ENCODE assay signal across 16 mouse cellular contexts in the genomic region with DNA sequence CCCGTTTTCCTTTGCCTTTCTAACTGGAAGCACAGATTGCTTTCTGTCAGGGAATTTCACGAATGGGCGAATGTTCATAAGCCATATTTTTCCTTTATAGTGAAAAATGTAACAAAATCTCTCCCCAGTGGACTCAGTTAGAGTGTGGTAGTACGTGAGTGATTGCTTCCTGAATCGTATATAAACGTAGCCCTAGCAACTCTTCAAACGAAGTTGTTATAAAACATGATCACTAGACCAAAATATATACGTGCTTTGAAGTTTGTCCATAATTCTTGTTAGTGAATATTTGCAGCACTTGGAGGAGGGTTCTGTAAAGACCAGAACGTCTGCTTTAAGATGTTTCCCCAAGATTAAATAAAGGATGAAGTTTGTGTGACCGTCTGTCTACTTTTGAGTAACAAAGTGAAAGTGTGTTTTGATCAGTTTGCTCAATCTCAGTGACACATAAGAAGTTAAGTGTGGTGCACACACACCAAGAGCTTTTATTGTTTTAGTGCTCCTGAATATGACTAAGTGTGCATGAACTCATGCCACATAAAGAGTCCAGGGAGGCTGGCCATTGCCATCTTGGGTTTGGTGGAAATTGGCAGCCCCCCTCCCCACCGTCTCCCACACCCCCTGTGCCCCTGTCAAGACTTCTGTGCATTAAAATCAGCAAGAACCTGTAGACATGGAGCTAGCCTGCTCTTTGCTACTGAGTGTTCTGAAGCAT. TPM values are rescaled to one million over a fixed set of nuclear protein-coding genes. Genes with fewer than 3 reads are reported as not detected.
DNase-seq lines count a peak whose midpoint lies in the region; ATAC-seq and TF ChIP-seq lines count a peak whose summit lies in the region.
"Had no signal": no experiment of that assay in that cellular context is flagged by ENCODE, and none has a peak within 500 bp of the region (broad histone marks: within the 10 kb centered on the region; RNA-seq: fewer than 3 reads in every experiment).

No protein-coding gene starts in this region.

- no peak overlapping the region for H3K4me3 ChIP-seq in kidney, embryonic 15.5 days (replicated peaks)
- no peak overlapping the region for H3K4me3 ChIP-seq in kidney, embryonic 14.5 days (ENCODE audit: low read length)
- no peak overlapping the region for H3K4me3 ChIP-seq in lung, postnatal 0 days (ENCODE audit: low read depth, low read length)
- no peak overlapping the region for H3K4me3 ChIP-seq in liver, embryonic 14.5 days (ENCODE audit: insufficient read depth in 1 of 2, low read depth in 2 of 2, low read length in 2 of 2)
- no peak overlapping the region for H3K4me3 ChIP-seq in thymus, adult 2 months (ENCODE audit: control insufficient read depth, insufficient read depth, low read length)
- H3K4me3 ChIP-seq: gastrocnemius, adult 2 months; heart, adult 2 months; layer of hippocampus, adult 2 months had no signal

- H3K27me3 ChIP-seq in kidney, embryonic 15.5 days: no peaks in the 10 kb centered on the region
- H3K27me3 ChIP-seq in kidney, embryonic 14.5 days (ENCODE audit: control insufficient read depth, insufficient read depth, low read length): no peaks in the 10 kb centered on the region
- H3K27me3 ChIP-seq in lung, postnatal 0 days (replicated peaks; ENCODE audit: insufficient read depth, low read length): no peaks in the 10 kb centered on the region
- no peaks in the 10 kb centered on the region for H3K27me3 ChIP-seq in liver, embryonic 14.5 days (ENCODE audit: control insufficient read depth, insufficient read depth, low read length)
- no peaks in the 10 kb centered on the region for H3K27me3 ChIP-seq in thymus, adult 2 months (ENCODE audit: control insufficient read depth, insufficient read depth, low read length)

- peak; percentile 15 for DNase-seq in lung, postnatal 0 days (ENCODE audit: low spot score)
- no peak for DNase-seq in lung, postnatal 10 days
- DNase-seq in liver, embryonic 14.5 days (ENCODE audit: low read depth in 3 of 3, low spot score in 3 of 3): no peak
- no peak for DNase-seq in thymus, adult 2 months
- DNase-seq in adrenal gland, adult 2 months: no peak
- DNase-seq: adrenal gland, adult 8-10 months; B cell, adult 2 months; cerebellum, adult 2 months; gastrocnemius, adult 2 months; heart, adult 2 months; kidney, adult 2 months; lung, adult 2 months had no signal

- peaks cover 6% of the 10 kb centered on the region; the same call in 1 of the 2 replicates for H3K36me3 ChIP-seq in kidney, embryonic 15.5 days
- H3K36me3 ChIP-seq in kidney, embryonic 14.5 days (ENCODE audit: control insufficient read depth, insufficient read depth, low read length): no peaks in the 10 kb centered on the region
- H3K36me3 ChIP-seq in lung, postnatal 0 days (ENCODE audit: insufficient read depth, low read length): no peaks in the 10 kb centered on the region
- H3K36me3 ChIP-seq in liver, embryonic 14.5 days (replicated peaks; ENCODE audit: control insufficient read depth, insufficient read depth, low read depth): no peaks in the 10 kb centered on the region
- no peaks in the 10 kb centered on the region for H3K36me3 ChIP-seq in thymus, adult 2 months (ENCODE audit: control insufficient read depth, insufficient read depth, low read length)

- H3K27ac ChIP-seq in kidney, embryonic 15.5 days: 0 out of 2 replicates have a peak overlapping the region, but pooled peaks have one; percentile 0
- H3K27ac ChIP-seq in kidney, embryonic 14.5 days (ENCODE audit: low read depth, low read length): no peak overlapping the region
- H3K27ac ChIP-seq in lung, postnatal 0 days (ENCODE audit: low read length): no peak overlapping the region
- peak overlapping the region; percentile 12; the same call in 1 of the 2 replicates for H3K27ac ChIP-seq in liver, embryonic 14.5 days
- H3K27ac ChIP-seq in thymus, adult 2 months (ENCODE audit: control insufficient read depth, insufficient read depth, low read length): no peak overlapping the region
- H3K27ac ChIP-seq: gastrocnemius, adult 2 months; heart, adult 2 months; layer of hippocampus, adult 2 months had no signal

- H3K9ac ChIP-seq in kidney, embryonic 15.5 days: no peak overlapping the region
- H3K9ac ChIP-seq in kidney, embryonic 14.5 days (ENCODE audit: low read depth, low read length): no peak overlapping the region
- no peak overlapping the region for H3K9ac ChIP-seq in lung, postnatal 0 days (replicated peaks; ENCODE audit: low read depth)
- H3K9ac ChIP-seq in liver, embryonic 14.5 days (replicated peaks): no peak overlapping the region; the same call in 1 of the 2 replicates

- TF ChIP-seq POLR2A in thymus, adult 2 months (IDR thresholded peaks at IDR 0.05; ENCODE audit: control insufficient read depth, extremely low read depth, insufficient read depth, low read length, poor library complexity): no peak

- WGBS in kidney, embryonic 15.5 days: 39% methylated on average over 11 of the region's 11 CpGs
- WGBS in kidney, embryonic 14.5 days: 42% methylated on average over 11 of the region's 11 CpGs
- 25% methylated on average over 11 of the region's 11 CpGs for WGBS in lung, postnatal 0 days
- WGBS in liver, embryonic 14.5 days (ENCODE audit: insufficient replicate concordance): 58% methylated on average over 11 of the region's 11 CpGs
- 67% methylated on average over 11 of the region's 11 CpGs for WGBS in thymus, adult 2 months

- ATAC-seq in kidney, embryonic 15.5 days (replicated peaks; ENCODE audit: low FRiP score): no peak
- no peak for ATAC-seq in kidney, embryonic 14.5 days (ENCODE audit: low FRiP score, low TSS enrichment)
- no peak for ATAC-seq in lung, postnatal 0 days
- no peak for ATAC-seq in liver, embryonic 14.5 days (ENCODE audit: insufficient read depth)
- ATAC-seq: forebrain, embryonic 14.5 days had no signal

- H3K9me3 ChIP-seq in kidney, embryonic 15.5 days (replicated peaks): peaks cover 4% of the 10 kb centered on the region; the same call in 1 of the 2 replicates
- no peaks in the 10 kb centered on the region for H3K9me3 ChIP-seq in kidney, embryonic 14.5 days (ENCODE audit: control insufficient read depth, low read length)
- no peaks in the 10 kb centered on the region for H3K9me3 ChIP-seq in lung, postnatal 0 days (ENCODE audit: low read length)
- H3K9me3 ChIP-seq in liver, embryonic 14.5 days (ENCODE audit: control insufficient read depth, low read length): no peaks in the 10 kb centered on the region

- TF ChIP-seq EP300 in lung, postnatal 0 days (IDR thresholded peaks at IDR 0.05): no peak
- TF ChIP-seq EP300 in liver, embryonic 14.5 days (IDR thresholded peaks at IDR 0.05; ENCODE audit: low read depth): no peak

- TF ChIP-seq CTCF in lung, postnatal 0 days (IDR thresholded peaks at IDR 0.05): no peak
- no peak for TF ChIP-seq CTCF in liver, embryonic 14.5 days (IDR thresholded peaks at IDR 0.05; ENCODE audit: low read depth)
- TF ChIP-seq CTCF in thymus, adult 2 months (IDR thresholded peaks at IDR 0.05; ENCODE audit: borderline replicate concordance, control insufficient read depth, extremely low read depth, insufficient read depth, low read length, poor library complexity): no peak

- H3K4me1 ChIP-seq in kidney, embryonic 15.5 days: peaks cover 19% of the 10 kb centered on the region; the same call in 1 of the 2 replicates
- H3K4me1 ChIP-seq in kidney, embryonic 14.5 days (ENCODE audit: control insufficient read depth, insufficient read depth, low read length): 0 out of 2 replicates have a peak, but pooled peaks cover 4% of the 10 kb centered on the region
- H3K4me1 ChIP-seq in lung, postnatal 0 days (ENCODE audit: insufficient read depth, low read depth, low read length): no peaks in the 10 kb centered on the region
- peaks cover 42 to 48% of the 10 kb centered on the region in 2 experiments for H3K4me1 ChIP-seq in liver, embryonic 14.5 days (replicated peaks; ENCODE audit: control insufficient read depth in 2 of 2, insufficient read depth in 2 of 2, low read length in 1 of 2)
- H3K4me1 ChIP-seq in thymus, adult 2 months (replicated peaks; ENCODE audit: control insufficient read depth, insufficient read depth, low read length): no peaks in the 10 kb centered on the region

- peak overlapping the region; percentile 12; the same call in 1 of the 2 replicates for H3K4me2 ChIP-seq in kidney, embryonic 15.5 days
- no peak overlapping the region for H3K4me2 ChIP-seq in kidney, embryonic 14.5 days (replicated peaks; ENCODE audit: low read depth, low read length)
- no peak overlapping the region; the same call in 1 of the 2 replicates for H3K4me2 ChIP-seq in lung, postnatal 0 days (replicated peaks; ENCODE audit: low read depth, low read length)
- peak overlapping the region; percentile 44; the same call in 1 of the 2 replicates for H3K4me2 ChIP-seq in liver, embryonic 14.5 days (ENCODE audit: low read depth)

RNA-seq across cellular contexts. Expression of a gene that starts 16.3 kb away (rescaled TPM):
- 31.1 and 36.5 TPM in 2 replicates for polyA plus RNA-seq in kidney, embryonic 15.5 days (2015; fragmentation: Nextera tagmentation; extraction: Ambion mirVana)
- polyA plus RNA-seq in kidney, embryonic 14.5 days (2014; fragmentation: Nextera tagmentation; extraction: Ambion mirVana): 24.4 and 34.9 TPM in 2 replicates
- 43.6 and 44.9 TPM in 2 replicates for polyA plus RNA-seq in lung, postnatal 0 days (2015; fragmentation: Nextera tagmentation; extraction: Ambion mirVana)
- 10.5 and 11.6 TPM in 2 replicates for polyA plus RNA-seq in liver, embryonic 14.5 days (2012; rRNA removed)
- 22.5 and 23.6 TPM in 2 replicates for polyA plus RNA-seq in liver, embryonic 14.5 days (2014; fragmentation: Nextera tagmentation; extraction: Ambion mirVana)
- polyA plus RNA-seq in thymus, adult 2 months (2012; rRNA removed): 50.6 and 55.4 TPM in 2 replicates
- 10 to 100 TPM; 12.3 to 17.6 TPM for total RNA-seq in adrenal gland, adult 2 months (2021)
- 20.4 and 26.1 TPM in 2 replicates for polyA plus RNA-seq in adrenal gland, adult 2 months (2012; rRNA removed)

Comparison
In these comparisons a context has a peak if more than half of its experiments do, and no peak if none do; other contexts are left out.
1. H3K27ac ChIP-seq: peak in kidney, embryonic 15.5 days (single experiment) and liver, embryonic 14.5 days (single experiment); none in kidney, embryonic 14.5 days (single experiment), lung, postnatal 0 days (single experiment) and thymus, adult 2 months (single experiment).
2. H3K4me2 ChIP-seq: peak in kidney, embryonic 15.5 days (single experiment) and liver, embryonic 14.5 days (single experiment); none in kidney, embryonic 14.5 days (single experiment) and lung, postnatal 0 days (single experiment).